Mouse (Mus musculus): Measurements from ENCODE around the gene Mroh8. TPM values are rescaled to one million over a fixed set of nuclear protein-coding genes. Genes with fewer than 3 reads are reported as not detected.

The Mroh8 gene
- polyA plus RNA-seq, 1 experiment from 2014 or later = 0.44 TPM

Other genes with a start within 250 kb of the Mroh8 start
- 3.3 and 4.9 TPM in 2 replicates for gene Soga1, start 200.3 kb downstream of the Mroh8 start, polyA plus RNA-seq (2015; fragmentation: Nextera tagmentation; extraction: Ambion mirVana)
- gene Tldc2, start 192.5 kb downstream of the Mroh8 start, polyA plus RNA-seq (2015; fragmentation: Nextera tagmentation; extraction: Ambion mirVana) = 0.43 TPM in 1 of 2 replicates, not detected in the other
- gene Samhd1, start 144.3 kb downstream of the Mroh8 start, polyA plus RNA-seq (2015; fragmentation: Nextera tagmentation; extraction: Ambion mirVana) = 11.9 and 14.6 TPM in 2 replicates
- gene Rbl1, start 75.0 kb downstream of the Mroh8 start, polyA plus RNA-seq (2015; fragmentation: Nextera tagmentation; extraction: Ambion mirVana) = 4.9 and 9.2 TPM in 2 replicates
- gene Rpn2, start 532 bp downstream of the Mroh8 start, polyA plus RNA-seq (2015; fragmentation: Nextera tagmentation; extraction: Ambion mirVana) = 225 and 255 TPM in 2 replicates
- 1.8 TPM in 1 of 2 replicates, not detected in the other for gene Ghrh, start 68.0 kb upstream of the Mroh8 start, polyA plus RNA-seq (2015; fragmentation: Nextera tagmentation; extraction: Ambion mirVana)
- 110 and 112 TPM in 2 replicates for gene Manbal, start 88.0 kb upstream of the Mroh8 start, polyA plus RNA-seq (2015; fragmentation: Nextera tagmentation; extraction: Ambion mirVana)
- 25.4 and 33.0 TPM in 2 replicates for gene Src, start 138.9 kb upstream of the Mroh8 start, polyA plus RNA-seq (2015; fragmentation: Nextera tagmentation; extraction: Ambion mirVana)

All from neural tube, embryonic 15.5 days (tissue).